Mouse (Mus musculus): ENCODE data around the gene Gatad2b. TPM values are rescaled to one million over a fixed set of nuclear protein-coding genes. Genes with fewer than 3 reads are reported as not detected.
A peak's percentile ranks its signal among the peaks of the same experiment; 100 is the strongest.
"Not testable (repeated sequence)": the region's sequence is repeated elsewhere in the genome, so short reads cannot be mapped to it uniquely, and the experiment has no call there.

Gene Gatad2b
- total RNA-seq, 2 experiments from 2014 or later: 59.5 to 62.0 TPM

- DNase-seq: no peak
Observed at GRCm38 (mm10) chr3:90313367-90313766, 20.4 kb downstream of the Gatad2b start.

- DNase-seq: no peak
Observed at GRCm38 (mm10) chr3:90314241-90314640, 21.3 kb downstream of the Gatad2b start.

- peak; percentile 10 for DNase-seq
Observed at GRCm38 (mm10) chr3:90322289-90322688, 29.3 kb downstream of the Gatad2b start.

GRCm38 (mm10) chr3:90323119-90323518, 30.1 kb downstream of the Gatad2b start:
- peak; percentile 84 for DNase-seq

- no peak for DNase-seq
Observed at GRCm38 (mm10) chr3:90332485-90332884, 39.5 kb downstream of the Gatad2b start.

- no peak for DNase-seq
Observed at GRCm38 (mm10) chr3:90335517-90335916, 42.5 kb downstream of the Gatad2b start.

- DNase-seq: no peak
Observed at GRCm38 (mm10) chr3:90338190-90338589, 45.2 kb downstream of the Gatad2b start.

GRCm38 (mm10) chr3:90340177-90340576, 47.2 kb downstream of the Gatad2b start:
- no peak for DNase-seq

- not testable (repeated sequence) for DNase-seq
Observed at GRCm38 (mm10) chr3:90342853-90343252, 49.9 kb downstream of the Gatad2b start.

- DNase-seq: no peak
Observed at GRCm38 (mm10) chr3:90347847-90348246, 54.9 kb downstream of the Gatad2b start.

GRCm38 (mm10) chr3:90357959-90358358, 65.0 kb downstream of the Gatad2b start:
- DNase-seq: no peak

- DNase-seq: no peak
Observed at GRCm38 (mm10) chr3:90359230-90359629, 66.3 kb downstream of the Gatad2b start.

GRCm38 (mm10) chr3:90361476-90361875, 68.5 kb downstream of the Gatad2b start:
- no peak for DNase-seq

GRCm38 (mm10) chr3:90362346-90362745, 69.4 kb downstream of the Gatad2b start:
- no peak for DNase-seq

GRCm38 (mm10) chr3:90367001-90367632, 74.1 kb downstream of the Gatad2b start:
- DNase-seq: no peak

- DNase-seq: no peak
Observed at GRCm38 (mm10) chr3:90369041-90369440, 76.1 kb downstream of the Gatad2b start.

- no peak for DNase-seq
Observed at GRCm38 (mm10) chr3:90371857-90372256, 78.9 kb downstream of the Gatad2b start.

- DNase-seq: no peak
Observed at GRCm38 (mm10) chr3:90372817-90373216, 79.8 kb downstream of the Gatad2b start.

- peak; percentile 87 for DNase-seq
Observed at GRCm38 (mm10) chr3:90373432-90374028, 80.6 kb downstream of the Gatad2b start.

- no peak for DNase-seq
Observed at GRCm38 (mm10) chr3:90374368-90374767, 81.4 kb downstream of the Gatad2b start.

- DNase-seq: no peak
Observed at GRCm38 (mm10) chr3:90375562-90376246, 82.7 kb downstream of the Gatad2b start.

GRCm38 (mm10) chr3:90376247-90376585, 83.2 kb downstream of the Gatad2b start:
- DNase-seq: no peak

- no peak for DNase-seq
Observed at GRCm38 (mm10) chr3:90378496-90378895, 85.5 kb downstream of the Gatad2b start.

GRCm38 (mm10) chr3:90381727-90382126, 88.7 kb downstream of the Gatad2b start:
- DNase-seq: no peak
